Mouse (Mus musculus): ENCODE results near the gene Iqschfp. TPM values are rescaled to one million over a fixed set of nuclear protein-coding genes. Genes with fewer than 3 reads are reported as not detected.

Gene Iqschfp
- 7.0 and 8.2 TPM in 2 replicates for polyA plus RNA-seq (2012; rRNA removed)

GRCm38 (mm10) chr3:67892026-67892705 lies at the start of gene Iqschfp, which contains the start of gene Iqcj:
Gene Iqschfp (plus strand): TSS chr3:67892232.
Gene Iqcj (plus strand): TSS chr3:67892220.

DNA sequence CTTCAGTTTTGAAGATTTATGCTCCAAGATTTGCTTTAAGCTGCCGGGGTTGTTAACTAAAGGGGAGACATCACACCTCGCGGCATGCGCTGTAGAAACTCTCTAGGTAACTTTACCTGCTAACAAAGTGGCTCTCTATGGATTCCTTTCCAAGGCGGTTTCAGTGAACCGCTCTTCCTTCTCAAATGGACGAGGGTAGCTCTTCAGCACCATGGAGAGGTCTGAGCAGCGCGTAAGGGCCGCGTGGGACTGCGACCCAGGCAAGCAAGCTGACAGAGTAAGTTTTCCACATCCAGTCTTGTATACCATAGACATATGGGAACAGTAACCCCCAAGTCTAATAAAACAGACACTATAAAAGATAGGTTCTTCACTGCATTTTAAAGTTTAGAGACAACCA lies 172.7 kb downstream of the Iqschfp start, which contains the start of gene Schip1:
Gene Schip1, plus strand, starts transcription at position 72 of the 400 bp plus-strand sequence.

Other genes starting within 250 kb of the Iqschfp start
- gene Iqcj, start within 50 bp of the Iqschfp start, polyA plus RNA-seq (2012; rRNA removed), result 0.50 and 0.59 TPM in 2 replicates
- 71.6 and 84.5 TPM in 2 replicates for gene Schip1, start 172.6 kb downstream of the Iqschfp start, polyA plus RNA-seq (2012; rRNA removed)

Data from central nervous system, embryonic 14 days (tissue).